Mouse (Mus musculus) forelimb bud, embryonic 11.5 days (tissue): ENCODE measurements around the gene Hist1h2ai.

Experiments used
- DNase-seq: peaks from one replicate; pipeline ENCODE4 v3.0.0-alpha.2; 2012; ENCODE audit warnings: low read depth, low spot score

Gene Hist1h2ai

GRCm38 (mm10) chr13:21715864-21716539, at the start of gene Hist1h2ai, which contains the start of gene Hist1h2bl:
TSS of gene Hist1h2ai (plus strand) at chr13:21716422.
TSS of gene Hist1h2bl (minus strand) at chr13:21716143.
- peak; percentile 96 for DNase-seq

- DNase-seq: no peak
Measured at GRCm38 (mm10) chr13:21677305-21677704, 38.9 kb upstream of the Hist1h2ai start, which contains the start of gene Olfr1360. TSS of gene Olfr1360 (minus strand) at chr13:21677405.

- no peak for DNase-seq
Measured at GRCm38 (mm10) chr13:21697811-21698210, 18.4 kb upstream of the Hist1h2ai start, which contains the start of gene Olfr1359. TSS of gene Olfr1359 (plus strand) at chr13:21698111.

DNA sequence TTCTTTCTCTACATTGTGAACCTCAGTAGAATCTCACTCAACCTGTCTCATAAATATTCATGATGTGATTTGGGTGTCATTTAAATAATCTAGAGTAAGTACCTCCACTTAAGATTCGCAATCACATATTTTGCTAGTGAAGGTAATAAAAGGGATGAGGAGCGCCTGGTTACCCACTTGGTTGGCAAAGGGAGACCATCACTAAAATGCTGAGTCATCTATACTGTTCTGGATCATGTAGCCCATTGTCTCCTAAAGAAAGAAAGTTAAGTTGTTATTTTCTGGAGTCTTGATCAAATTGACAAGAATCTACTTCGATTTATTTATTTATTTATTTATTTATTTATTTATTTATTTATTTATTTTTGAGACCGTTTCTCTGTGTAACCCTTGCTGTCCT, 9.6 kb upstream of the Hist1h2ai start:
- DNase-seq: no peak

GRCm38 (mm10) chr13:21710031-21710711, 6.1 kb upstream of the Hist1h2ai start:
- DNase-seq: peak; percentile 87

DNA sequence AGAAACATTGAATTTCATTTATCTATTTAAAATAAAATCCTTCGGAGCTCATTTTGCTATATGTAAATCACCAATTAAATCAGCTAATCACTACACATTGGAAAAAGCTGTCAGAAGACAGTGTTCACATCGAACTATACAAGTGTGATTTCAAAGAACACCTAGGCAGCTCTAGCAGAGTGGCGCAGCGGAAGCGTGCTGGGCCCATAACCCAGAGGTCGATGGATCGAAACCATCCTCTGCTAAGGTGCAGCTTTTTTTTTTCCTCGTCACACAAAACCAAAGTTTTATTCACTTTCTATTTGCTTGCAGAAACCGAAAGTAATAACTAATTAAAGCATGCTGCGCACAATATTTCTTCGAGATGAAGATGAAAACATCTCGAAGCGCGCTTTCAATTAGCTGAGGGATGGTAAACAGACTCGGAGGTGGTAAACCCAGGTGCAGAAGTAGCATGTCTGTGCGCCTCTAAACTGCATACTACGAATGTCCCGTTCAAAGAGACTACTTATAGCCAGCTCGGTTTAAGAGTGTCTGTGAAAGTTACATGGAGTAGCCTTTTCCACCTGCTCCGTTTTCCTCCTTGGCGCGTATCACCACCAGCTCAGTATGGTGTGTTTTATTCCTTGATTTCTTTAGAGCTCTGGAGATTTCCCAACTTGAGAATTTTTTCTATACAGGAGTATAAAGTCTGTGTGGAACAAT, 5.2 kb upstream of the Hist1h2ai start:
- peak; percentile 81 for DNase-seq

GRCm38 (mm10) chr13:21711698-21712097, 4.5 kb upstream of the Hist1h2ai start:
- no peak for DNase-seq

DNA sequence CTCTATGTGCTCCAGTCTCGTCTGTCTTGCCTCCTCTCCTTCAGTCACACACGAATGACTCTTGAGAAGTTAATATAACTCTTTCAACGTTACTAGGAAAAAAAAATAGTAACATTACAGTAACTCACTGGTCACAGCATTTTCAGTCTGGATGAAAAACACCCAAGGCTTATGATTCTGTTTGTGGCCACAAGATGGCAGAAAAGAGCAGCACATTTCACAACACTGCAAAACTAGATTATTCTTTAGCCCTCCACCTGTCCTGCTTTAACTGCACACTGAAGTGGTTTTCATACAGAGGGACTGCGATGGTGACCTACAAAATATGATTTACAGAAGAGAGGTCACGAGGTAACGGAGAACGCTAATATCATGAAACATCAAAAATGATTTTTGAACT, 1.5 kb upstream of the Hist1h2ai start:
- DNase-seq: peak; percentile 79

GRCm38 (mm10) chr13:21715131-21715863, 925 bp upstream of the Hist1h2ai start:
- peak; percentile 47 for DNase-seq

DNA sequence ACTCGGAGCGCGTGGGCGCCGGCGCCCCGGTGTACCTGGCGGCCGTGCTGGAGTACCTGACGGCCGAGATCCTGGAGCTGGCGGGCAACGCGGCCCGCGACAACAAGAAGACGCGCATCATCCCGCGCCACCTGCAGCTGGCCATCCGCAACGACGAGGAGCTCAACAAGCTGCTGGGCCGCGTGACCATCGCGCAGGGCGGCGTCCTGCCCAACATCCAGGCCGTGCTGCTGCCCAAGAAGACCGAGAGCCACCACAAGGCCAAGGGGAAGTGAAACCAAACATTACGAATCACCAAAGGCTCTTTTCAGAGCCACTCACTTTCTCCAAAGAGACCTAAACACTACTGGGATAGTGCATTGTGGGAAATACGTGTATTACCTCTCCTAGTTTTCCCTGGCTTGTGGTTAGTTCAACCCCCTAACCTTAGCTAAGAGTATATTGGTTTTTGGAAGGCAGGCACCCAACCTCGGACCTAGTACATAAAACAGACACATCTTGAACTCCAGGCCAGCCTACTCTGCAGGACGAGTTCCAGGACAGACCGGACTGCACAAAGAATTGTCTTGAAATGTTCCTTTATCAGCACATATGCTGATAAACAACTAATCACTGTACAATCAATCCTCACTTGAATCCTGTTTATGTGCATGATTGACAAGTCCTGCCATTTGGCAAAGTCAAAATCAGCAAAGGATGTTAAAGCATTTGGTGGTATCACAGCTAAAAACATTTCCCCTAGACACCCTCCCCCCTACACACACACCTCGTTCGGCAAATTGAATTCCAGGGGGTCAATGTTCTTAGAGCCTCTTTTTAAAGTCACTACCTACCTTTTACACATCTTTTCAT, 544 bp downstream of the Hist1h2ai start:
- DNase-seq: peak; percentile 77

- peak; percentile 96 for DNase-seq
Measured at GRCm38 (mm10) chr13:21717397-21718357, 1.5 kb downstream of the Hist1h2ai start, which contains the start of gene Hist1h3h. TSS of gene Hist1h3h (plus strand) at chr13:21717659.

GRCm38 (mm10) chr13:21718381-21719080, 2.3 kb downstream of the Hist1h2ai start:
- peak; percentile 55 for DNase-seq

- DNase-seq: peak; percentile 43
Measured at GRCm38 (mm10) chr13:21721107-21721756, 5.0 kb downstream of the Hist1h2ai start.

DNA sequence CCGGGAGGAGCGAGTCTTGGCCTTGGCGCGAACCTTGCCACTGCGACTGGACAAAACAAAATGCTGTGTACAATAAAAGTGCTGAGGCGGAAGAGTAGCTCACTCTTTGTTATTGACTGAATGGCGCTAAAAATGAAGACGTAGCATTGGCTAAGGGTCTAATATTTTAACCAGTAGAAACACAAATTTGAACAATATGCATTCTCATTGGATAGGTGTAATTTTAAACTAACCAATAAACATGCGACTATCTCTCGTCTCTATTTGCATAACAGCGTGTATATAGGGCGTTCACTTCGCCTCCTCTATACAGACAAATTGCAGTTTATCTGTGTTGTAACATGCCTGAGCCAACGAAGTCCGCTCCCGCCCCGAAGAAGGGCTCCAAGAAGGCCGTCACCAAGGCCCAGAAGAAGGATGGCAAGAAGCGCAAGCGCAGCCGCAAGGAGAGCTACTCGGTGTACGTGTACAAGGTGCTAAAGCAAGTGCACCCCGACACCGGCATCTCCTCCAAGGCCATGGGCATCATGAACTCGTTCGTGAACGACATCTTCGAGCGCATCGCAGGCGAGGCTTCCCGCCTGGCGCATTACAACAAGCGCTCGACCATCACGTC, 5.6 kb downstream of the Hist1h2ai start, which contains the start of gene Hist1h2bm:
Gene Hist1h2bm, plus strand, starts transcription at position 288 of the 616 bp plus-strand sequence.
- DNase-seq: peak; percentile 95

DNA sequence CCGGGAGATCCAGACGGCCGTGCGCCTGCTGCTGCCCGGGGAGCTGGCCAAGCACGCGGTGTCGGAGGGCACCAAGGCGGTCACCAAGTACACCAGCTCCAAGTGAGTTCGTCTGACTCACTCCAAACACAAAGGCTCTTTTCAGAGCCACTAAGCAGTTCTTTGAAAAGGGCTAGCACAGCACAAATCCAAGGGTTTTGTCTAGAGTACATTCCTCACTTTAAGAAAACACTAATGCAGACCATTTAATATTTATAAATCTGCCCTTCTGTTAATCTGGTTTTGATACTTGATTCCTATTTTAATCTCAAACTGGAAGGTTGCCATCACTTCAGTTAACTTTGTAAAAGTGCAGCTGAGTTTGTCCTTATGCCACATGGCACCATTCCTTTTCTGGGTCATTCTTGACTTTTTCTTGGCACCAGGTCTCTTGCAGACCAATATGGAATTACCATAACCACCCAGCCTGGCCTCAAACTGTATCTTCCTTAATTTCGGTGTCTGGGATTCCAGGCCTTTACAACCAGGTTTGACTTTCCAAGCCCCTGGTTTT, 6.2 kb downstream of the Hist1h2ai start:
- DNase-seq: peak; percentile 68

- peak; percentile 47 for DNase-seq
Measured at GRCm38 (mm10) chr13:21722993-21723836, 7.0 kb downstream of the Hist1h2ai start.
